Mouse (Mus musculus) C2C12 (cell line): ENCODE measurements at regions not wholly inside any gene's neighbourhood (a gene's known extent, or its start where the extent isn't known, plus 50 kb on each side); places are given as distances from the start of the nearest gene placed in this dataset.

Experiments used
- CTCF ChIP-seq: IDR thresholded peaks from one replicate; pipeline ENCODE4 v1.5.1; 2011; ENCODE audit not compliant: control insufficient read depth, insufficient read depth, insufficient read length
- MAX ChIP-seq: IDR thresholded peaks from one replicate; pipeline ENCODE4 v1.6.1; 2011; ENCODE audit warnings: mild to moderate bottlenecking, control low read depth

DNA sequence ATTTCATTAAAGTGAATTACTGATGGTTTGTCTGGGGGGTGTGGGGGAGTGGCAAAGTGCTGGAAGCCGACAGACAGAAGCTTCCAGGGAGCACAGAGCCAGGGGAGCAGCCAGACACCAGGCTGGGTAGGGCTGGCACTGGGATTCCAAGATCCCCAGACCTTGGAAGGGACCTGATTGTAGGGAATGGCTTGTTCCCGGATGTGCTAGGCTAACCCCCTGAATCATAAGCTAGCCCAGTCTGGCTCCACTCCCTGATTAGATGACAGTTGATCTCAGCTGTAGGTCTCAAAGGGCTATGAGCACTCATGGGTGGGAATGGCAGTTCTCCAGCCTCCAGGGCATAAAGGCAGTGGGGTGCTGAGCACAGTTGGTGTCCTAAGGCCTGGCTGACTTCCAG, 94.8 kb upstream of the Ret start:
- TF ChIP-seq CTCF (no peak), MAX (no peak)
